Mouse (Mus musculus) MEL (cell line): ENCODE measurements around the gene Ttc30a2. TPM values are rescaled to one million over a fixed set of nuclear protein-coding genes. Genes with fewer than 3 reads are reported as not detected.

Source experiments
- DNase-seq: peaks from one replicate; pipeline ENCODE4 v3.0.0; 2011; ENCODE audit warnings: low read depth, low spot score
- H3K27ac ChIP-seq: 2 replicates; pipeline ENCODE4 v1.5.1; 2012; ENCODE audit warnings: low read depth, mild to moderate bottlenecking, control low read depth, low read length, moderate library complexity; ENCODE audit not compliant: control insufficient read depth
- H3K27me3 ChIP-seq, 2 experiments: fragments of 150-350 bp in 1 of 2; sonication (generic) in 1 of 2; 2 replicates each; pipeline ENCODE4 v1.6.1; 2012; ENCODE audit warnings: low read length in 2 of 2, mild to moderate bottlenecking in 2 of 2, improper control_type of control experiment in 1 of 2, moderate library complexity in 1 of 2; ENCODE audit not compliant: insufficient read depth in 2 of 2, control insufficient read depth in 1 of 2
- H3K36me3 ChIP-seq, 2 experiments: 2 replicates each; pipeline ENCODE4 v1.6.1; 2012 to 2014; ENCODE audit warnings: low read length in 2 of 2, improper control_type of control experiment in 1 of 2, inconsistent platforms in 1 of 2, mild to moderate bottlenecking in 1 of 2; ENCODE audit not compliant: insufficient read depth in 2 of 2, control insufficient read depth in 1 of 2
- H3K4me1 ChIP-seq, 2 experiments: fragments of 150-350 bp in 1 of 2; sonication (generic) in 1 of 2; 2 replicates each; pipeline ENCODE4 v1.6.1; 2012; ENCODE audit warnings: low read length in 2 of 2, improper control_type of control experiment in 1 of 2, mild to moderate bottlenecking in 1 of 2; ENCODE audit not compliant: insufficient read depth in 2 of 2, control insufficient read depth in 1 of 2
- H3K4me3 ChIP-seq, 2 experiments: fragments of 150-350 bp in 1 of 2; sonication (generic) in 1 of 2; 2 replicates each; pipeline ENCODE4 v1.5.1; 2012; ENCODE audit warnings: low read depth in 2 of 2, low read length in 2 of 2, mild to moderate bottlenecking in 2 of 2, moderate library complexity in 2 of 2, control low read depth in 1 of 2, improper control_type of control experiment in 1 of 2; ENCODE audit not compliant: control insufficient read depth in 1 of 2, insufficient read depth in 1 of 2
- H3K79me2 ChIP-seq: 2 replicates; pipeline ENCODE4 v1.6.1; 2012; ENCODE audit warnings: mild to moderate bottlenecking, low read length, moderate library complexity; ENCODE audit not compliant: control insufficient read depth, poor library complexity, insufficient read depth
- H3K9ac ChIP-seq: 2 replicates; pipeline ENCODE4 v1.6.1; 2012; ENCODE audit warnings: low read depth, mild to moderate bottlenecking, control low read depth, low read length, moderate library complexity; ENCODE audit not compliant: control insufficient read depth, poor library complexity, severe bottlenecking
- H3K9me3 ChIP-seq: fragments of 150-350 bp; sonication (generic); replicated peaks from 2 replicates; pipeline ENCODE4 v1.6.1; 2012; ENCODE audit warnings: mild to moderate bottlenecking, low read length, improper control_type of control experiment, moderate library complexity; ENCODE audit not compliant: insufficient read depth
- BHLHE40 ChIP-seq: IDR thresholded peaks from 2 replicates; pipeline ENCODE4 v1.6.1; 2012; ENCODE audit warnings: low read depth, mild to moderate bottlenecking, inconsistent platforms, low read length, improper control_type of control experiment, borderline replicate concordance
- CHD2 ChIP-seq: IDR thresholded peaks from 2 replicates; pipeline ENCODE4 v1.6.1; 2011; ENCODE audit warnings: low read length, improper control_type of control experiment
- EP300 ChIP-seq, 2 experiments: IDR thresholded peaks; 2 replicates each; pipeline ENCODE4 v1.6.1; 2011; ENCODE audit warnings: improper control_type of control experiment in 2 of 2, low read length in 2 of 2, low read depth in 1 of 2, mild to moderate bottlenecking in 1 of 2
- ETS1 ChIP-seq: IDR thresholded peaks from 2 replicates; pipeline ENCODE4 v1.6.1; 2012; ENCODE audit warnings: low read depth, mild to moderate bottlenecking, inconsistent platforms, low read length, improper control_type of control experiment, moderate library complexity
- GATA1 ChIP-seq: IDR thresholded peaks from 2 replicates; pipeline ENCODE4 v1.6.1; 2011; ENCODE audit warnings: low read depth, low read length, improper control_type of control experiment
- JUND ChIP-seq: IDR thresholded peaks from 2 replicates; pipeline ENCODE4 v1.6.1; 2011; ENCODE audit warnings: low read depth, mild to moderate bottlenecking, improper control_type of control experiment, low read length
- KAT2A ChIP-seq: conservative IDR thresholded peaks from 2 replicates; pipeline ENCODE4 v1.6.1; 2012; ENCODE audit warnings: low read depth, low read length, improper control_type of control experiment, inconsistent platforms
- MAX ChIP-seq: IDR thresholded peaks from 2 replicates; pipeline ENCODE4 v1.6.1; 2011; ENCODE audit warnings: low read length, improper control_type of control experiment
- MEF2A ChIP-seq: IDR thresholded peaks from 2 replicates; pipeline ENCODE4 v1.6.1; 2014; ENCODE audit warnings: low read depth, mild to moderate bottlenecking, inconsistent platforms, low read length, improper control_type of control experiment; ENCODE audit not compliant: poor library complexity, insufficient replicate concordance, severe bottlenecking; ENCODE audit errors: extremely low read depth
- MXI1 ChIP-seq: IDR thresholded peaks from 2 replicates; pipeline ENCODE4 v1.6.1; 2011; ENCODE audit warnings: mild to moderate bottlenecking, low read depth, low read length, improper control_type of control experiment
- POLR2AphosphoS5 ChIP-seq: IDR thresholded peaks from 2 replicates; pipeline ENCODE4 v1.6.1; 2012; ENCODE audit warnings: low read depth, borderline replicate concordance, mild to moderate bottlenecking, inconsistent platforms, low read length, moderate library complexity, mixed read lengths
- RAD21 ChIP-seq: IDR thresholded peaks from 2 replicates; pipeline ENCODE4 v1.6.1; 2011; ENCODE audit warnings: mild to moderate bottlenecking, low read depth, low read length, improper control_type of control experiment
- RCOR1 ChIP-seq: IDR thresholded peaks from 2 replicates; pipeline ENCODE4 v1.6.1; 2012; ENCODE audit warnings: low read depth, mild to moderate bottlenecking, inconsistent platforms, low read length, improper control_type of control experiment
- TBP ChIP-seq: IDR thresholded peaks from 2 replicates; pipeline ENCODE4 v1.8.0; 2011; ENCODE audit warnings: low read depth, low read length, improper control_type of control experiment
- TCF12 ChIP-seq: IDR thresholded peaks from 2 replicates; pipeline ENCODE4 v1.6.1; 2014; ENCODE audit warnings: low read depth, mild to moderate bottlenecking, inconsistent platforms, low read length, improper control_type of control experiment, moderate library complexity
- UBTF ChIP-seq: IDR thresholded peaks from 2 replicates; pipeline ENCODE4 v1.6.1; 2012; ENCODE audit warnings: low read depth, mild to moderate bottlenecking, inconsistent platforms, low read length, improper control_type of control experiment, moderate library complexity, borderline replicate concordance; ENCODE audit not compliant: insufficient read depth
- ZC3H11A ChIP-seq: IDR thresholded peaks from 2 replicates; pipeline ENCODE4 v1.6.1; 2012; ENCODE audit warnings: low read depth, mild to moderate bottlenecking, inconsistent platforms, low read length, improper control_type of control experiment
- ZMIZ1 ChIP-seq: IDR thresholded peaks from 2 replicates; pipeline ENCODE4 v1.6.1; 2012; ENCODE audit warnings: low read depth, mild to moderate bottlenecking, inconsistent platforms, low read length, improper control_type of control experiment, moderate library complexity
- ZNF384 ChIP-seq: IDR thresholded peaks from 2 replicates; pipeline ENCODE4 v1.6.1; 2012; ENCODE audit warnings: low read depth, mild to moderate bottlenecking, inconsistent platforms, low read length, improper control_type of control experiment
- polyA plus RNA-seq, 2 experiments: library from polyadenylated mRNA; stranded (reverse) in 1 of 2; unstranded in 1 of 2; fragments of >175 nt in 1 of 2; fragments of >200 nt in 1 of 2; gene quantifications; 2 replicates each; pipeline versions ENCODE4 v1.2.1 to v1.2.4; 2012; ENCODE audit warnings: low replicate concordance in 2 of 2, low read depth in 1 of 2; ENCODE audit not compliant: insufficient read length in 2 of 2, insufficient read depth in 1 of 2, missing spikeins in 1 of 2
- total RNA-seq: library from RNA; depleted of rRNA; stranded (reverse); fragments of 300-350 nt; gene quantifications from 2 replicates; pipeline ENCODE4 v1.2.3, GENCODE M21; 2012

Ttc30a2 gene
- total and polyA plus RNA-seq, 3 experiments: not detected

GRCm38 (mm10) chr2:75959183-75959849 is 18.7 kb downstream of the Ttc30a2 start:
- no peaks in the 10 kb centered on the region for H3K36me3 ChIP-seq
- H3K27me3 ChIP-seq: peaks cover 0 to 2% of the 10 kb centered on the region in 2 experiments; a peak in 2 of 4 replicates
- H3K9ac ChIP-seq: no peak overlapping the region
- H3K79me2 ChIP-seq: no peaks in the 10 kb centered on the region
- no peaks in the 10 kb centered on the region for H3K9me3 ChIP-seq
- TF ChIP-seq TBP (no peak), MEF2A (no peak), JUND (no peak), CHD2 (no peak), TCF12 (no peak), MAX (no peak), ZNF384 (no peak), POLR2AphosphoS5 (no peak), UBTF (no peak), ETS1 (no peak), ZMIZ1 (no peak), MXI1 (no peak), KAT2A (no peak), RCOR1 (no peak), RAD21 (no peak), BHLHE40 (no peak)
- H3K4me1 ChIP-seq: no peaks in the 10 kb centered on the region; a peak in 1 of 4 replicates
- H3K4me3 ChIP-seq: no peak overlapping the region
- DNase-seq: no peak
- H3K27ac ChIP-seq: no peak overlapping the region

- no peaks in the 10 kb centered on the region for H3K4me1 ChIP-seq
- H3K27me3 ChIP-seq: peaks cover 0 to 2% of the 10 kb centered on the region in 2 experiments; a peak in 2 of 4 replicates
- H3K27ac ChIP-seq: no peak overlapping the region
- no peaks in the 10 kb centered on the region for H3K79me2 ChIP-seq
- H3K36me3 ChIP-seq: no peaks in the 10 kb centered on the region
- no peaks in the 10 kb centered on the region for H3K9me3 ChIP-seq
- TF ChIP-seq ZC3H11A (no peak), EP300 (IDR thresholded peaks at IDR 0.05; ENCODE audit: low read depth in 1 of 2, low read length in 2 of 2) (no peak), GATA1 (no peak), TCF12 (no peak)
- TF ChIP-seq, all 39 proteins: peak for 0
- DNase-seq: no peak
- H3K9ac ChIP-seq: no peak overlapping the region
- H3K4me3 ChIP-seq: no peak overlapping the region
Measured at GRCm38 (mm10) chr2:75955709-75956108, 22.3 kb downstream of the Ttc30a2 start.
